Mouse (Mus musculus): Measurements from ENCODE around the gene Mllt3.

DNA sequence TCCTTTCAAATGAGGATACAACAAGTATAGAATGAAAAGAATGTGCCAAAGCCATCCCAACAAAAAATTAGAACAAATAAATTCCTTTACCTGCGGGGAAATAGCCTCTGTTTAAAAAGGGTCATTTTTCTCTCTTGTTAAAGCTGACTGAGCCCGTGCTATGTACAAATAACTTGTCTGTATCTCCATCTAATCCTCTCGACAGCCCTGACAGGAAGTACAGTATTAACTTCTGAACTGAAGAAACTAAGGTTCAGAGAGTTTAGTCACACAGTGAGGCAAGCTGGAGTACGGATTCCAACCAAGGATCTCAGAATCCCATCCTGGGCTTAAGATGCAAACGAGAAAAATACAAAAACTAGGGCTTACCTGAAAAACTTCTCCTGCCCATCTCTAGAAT is 50.6 kb downstream of the Mllt3 start:
- TF ChIP-seq CTCF (IDR thresholded peaks at IDR 0.05; ENCODE audit: control insufficient read depth, insufficient read depth, low read length): no peak
- no peak for TF ChIP-seq POLR2A (IDR thresholded peaks at IDR 0.05; ENCODE audit: borderline replicate concordance, control insufficient read depth, low read depth, low read length)
